Mouse (Mus musculus): Measurements from ENCODE around the gene Tmem189. TPM values are rescaled to one million over a fixed set of nuclear protein-coding genes. Genes with fewer than 3 reads are reported as not detected.

Tmem189 gene
- total and polyA plus RNA-seq, 3 experiments: 21.7 to 46.5 TPM; not detected in 1

DNA sequence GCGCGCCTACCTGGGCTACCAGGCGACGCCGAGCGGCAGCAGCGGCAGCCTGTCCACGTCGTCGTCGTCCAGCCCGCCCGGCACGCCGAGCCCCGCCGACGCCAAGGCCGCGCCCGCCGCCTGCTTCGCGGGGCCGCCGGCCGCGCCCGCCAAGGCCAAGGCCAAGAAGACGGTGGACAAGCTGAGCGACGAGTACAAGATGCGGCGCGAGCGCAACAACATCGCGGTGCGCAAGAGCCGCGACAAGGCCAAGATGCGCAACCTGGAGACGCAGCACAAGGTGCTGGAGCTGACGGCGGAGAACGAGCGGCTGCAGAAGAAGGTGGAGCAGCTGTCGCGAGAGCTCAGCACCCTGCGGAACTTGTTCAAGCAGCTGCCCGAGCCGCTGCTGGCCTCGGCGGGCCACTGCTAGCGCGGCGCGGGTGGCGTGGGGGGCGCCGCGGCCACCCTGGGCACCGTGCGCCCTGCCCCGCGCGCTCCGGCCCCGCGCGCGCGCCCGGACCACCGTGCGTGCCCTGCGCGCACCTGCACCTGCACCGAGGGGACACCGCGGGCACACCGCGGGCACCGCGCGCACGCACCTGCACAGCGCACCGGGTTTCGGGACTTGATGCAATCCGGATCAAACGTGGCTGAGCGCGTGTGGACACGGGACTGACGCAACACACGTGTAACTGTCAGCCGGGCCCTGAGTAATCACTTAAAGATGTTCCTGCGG, at the start of gene Tmem189 (continued):
- 0 out of 2 replicates have a peak, but pooled peaks have one; percentile 7 for TF ChIP-seq RCOR1 (IDR thresholded peaks at IDR 0.05; ENCODE audit: low read depth, low read length)
- no peak for TF ChIP-seq CHD2 (IDR thresholded peaks at IDR 0.05; ENCODE audit: low read length)
- TF ChIP-seq CHD1 (IDR thresholded peaks at IDR 0.05; ENCODE audit: low read depth, low read length): no peak
- TF ChIP-seq ZMIZ1 (IDR thresholded peaks at IDR 0.05; ENCODE audit: low read depth, low read length): no peak

DNA sequence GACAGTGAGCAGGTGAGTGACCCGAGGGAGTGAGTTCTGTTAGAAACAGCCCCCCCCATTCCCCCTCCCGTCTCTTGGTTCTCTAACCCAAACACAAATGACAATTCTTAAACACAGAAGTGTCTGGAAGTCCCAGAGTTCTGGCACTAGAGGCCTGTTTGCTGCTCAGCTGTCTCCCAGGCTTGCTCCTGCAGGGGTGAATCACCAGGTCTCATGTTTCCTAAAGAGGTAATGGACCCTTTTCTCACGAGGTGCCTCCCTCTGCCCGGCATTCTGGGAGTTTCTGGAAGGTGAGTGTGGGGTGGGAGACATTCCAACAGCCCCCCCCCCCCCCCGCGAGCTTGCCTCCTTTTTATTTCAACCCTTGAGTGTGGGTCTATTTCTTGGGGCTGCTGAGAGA, 49.4 kb upstream of the Tmem189 start:
- no peak for DNase-seq (ENCODE audit: low read depth, low spot score)
- TF ChIP-seq MXI1 (IDR thresholded peaks at IDR 0.05; ENCODE audit: low read depth, low read length) (no peak), UBTF (IDR thresholded peaks at IDR 0.05; ENCODE audit: borderline replicate concordance, insufficient read depth, low read depth, low read length) (no peak), USF2 (IDR thresholded peaks at IDR 0.05; ENCODE audit: borderline replicate concordance in 1 of 2, insufficient read depth in 1 of 2, low read depth in 1 of 2, low read length in 2 of 2) (no peak), RCOR1 (IDR thresholded peaks at IDR 0.05; ENCODE audit: low read depth, low read length) (no peak), GABPA (IDR thresholded peaks at IDR 0.05; ENCODE audit: low read depth, low read length) (no peak), RAD21 (IDR thresholded peaks at IDR 0.05; ENCODE audit: low read depth, low read length) (no peak), MYB (IDR thresholded peaks at IDR 0.05; ENCODE audit: low read depth, low read length) (no peak)
- Histone ChIP-seq H3K27me3 (ENCODE audit: control insufficient read depth in 1 of 2, insufficient read depth in 2 of 2, low read length in 2 of 2) (no peaks in the 10 kb centered on the region), H3K4me1 (ENCODE audit: control insufficient read depth in 1 of 2, insufficient read depth in 2 of 2, low read length in 2 of 2) (0 out of 4 replicates have a peak, but pooled peaks cover 0 to 5% of the 10 kb centered on the region in 2 experiments), H3K9ac (ENCODE audit: control insufficient read depth, low read depth, low read length, poor library complexity, severe bottlenecking) (no peak overlapping the region), H3K9me3 (replicated peaks; ENCODE audit: insufficient read depth, low read length) (no peaks in the 10 kb centered on the region), H3K36me3 (ENCODE audit: control insufficient read depth in 1 of 2, insufficient read depth in 2 of 2, low read length in 2 of 2) (no peaks in the 10 kb centered on the region), H3K4me3 (ENCODE audit: control insufficient read depth in 1 of 2, insufficient read depth in 1 of 2, low read depth in 2 of 2, low read length in 2 of 2) (no peak overlapping the region), H3K79me2 (ENCODE audit: control insufficient read depth, insufficient read depth, low read length, poor library complexity) (no peaks in the 10 kb centered on the region), H3K27ac (ENCODE audit: control insufficient read depth, low read depth, low read length) (no peak overlapping the region)

DNA sequence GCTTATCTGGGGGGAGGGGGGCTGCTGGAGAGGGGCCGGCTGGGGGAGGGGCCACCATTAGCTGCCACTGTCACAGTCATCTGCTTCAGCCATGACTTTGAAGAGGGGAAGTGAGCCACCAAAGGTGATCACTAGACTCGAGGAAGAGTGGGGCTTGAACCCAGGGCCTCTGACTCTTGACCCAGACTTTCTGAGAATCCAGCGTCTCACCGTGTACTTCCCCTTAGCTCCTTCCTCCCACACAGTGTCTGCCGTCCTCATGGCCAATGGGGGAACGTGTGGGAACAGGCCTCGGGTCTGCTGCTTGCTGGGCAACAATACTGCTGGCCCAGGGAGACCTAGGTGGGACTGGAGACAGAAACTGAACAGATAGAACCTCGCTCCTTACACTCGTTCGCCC, 45.2 kb upstream of the Tmem189 start:
- DNase-seq (ENCODE audit: low read depth, low spot score): no peak
- Histone ChIP-seq H3K9me3 (replicated peaks; ENCODE audit: insufficient read depth, low read length) (no peaks in the 10 kb centered on the region), H3K9ac (ENCODE audit: control insufficient read depth, low read depth, low read length, poor library complexity, severe bottlenecking) (no peak overlapping the region), H3K36me3 (ENCODE audit: control insufficient read depth in 1 of 2, insufficient read depth in 2 of 2, low read length in 2 of 2) (no peaks in the 10 kb centered on the region), H3K27ac (ENCODE audit: control insufficient read depth, low read depth, low read length) (no peak overlapping the region), H3K4me1 (ENCODE audit: control insufficient read depth in 1 of 2, insufficient read depth in 2 of 2, low read length in 2 of 2) (no peaks in the 10 kb centered on the region), H3K79me2 (ENCODE audit: control insufficient read depth, insufficient read depth, low read length, poor library complexity) (no peaks in the 10 kb centered on the region), H3K27me3 (ENCODE audit: control insufficient read depth in 1 of 2, insufficient read depth in 2 of 2, low read length in 2 of 2) (peaks cover 6 to 7% of the 10 kb centered on the region in 2 experiments), H3K4me3 (ENCODE audit: control insufficient read depth in 1 of 2, insufficient read depth in 1 of 2, low read depth in 2 of 2, low read length in 2 of 2) (no peak overlapping the region)
- TF ChIP-seq MEF2A (IDR thresholded peaks at IDR 0.05; ENCODE audit: extremely low read depth, insufficient replicate concordance, low read depth, low read length, poor library complexity, severe bottlenecking) (no peak), POLR2A (IDR thresholded peaks at IDR 0.05; ENCODE audit: control insufficient read depth in 1 of 2, insufficient read depth in 1 of 2, low read depth in 1 of 2, low read length in 2 of 2, poor library complexity in 1 of 2) (no peak), TBP (IDR thresholded peaks at IDR 0.05; ENCODE audit: low read depth, low read length) (no peak), MAX (IDR thresholded peaks at IDR 0.05; ENCODE audit: low read length) (no peak), MYB (IDR thresholded peaks at IDR 0.05; ENCODE audit: low read depth, low read length) (no peak), TAL1 (IDR thresholded peaks at IDR 0.05; ENCODE audit: low read length) (no peak), ELF1 (IDR thresholded peaks at IDR 0.05; ENCODE audit: low read depth, low read length) (no peak), BHLHE40 (IDR thresholded peaks at IDR 0.05; ENCODE audit: borderline replicate concordance, low read depth, low read length) (no peak), KAT2A (conservative IDR thresholded peaks at IDR 0.05; ENCODE audit: low read depth, low read length) (no peak), SMC3 (IDR thresholded peaks at IDR 0.05; ENCODE audit: low read depth, low read length) (no peak), RCOR1 (IDR thresholded peaks at IDR 0.05; ENCODE audit: low read depth, low read length) (no peak), HCFC1 (IDR thresholded peaks at IDR 0.05; ENCODE audit: low read depth, low read length) (no peak), MYC (IDR thresholded peaks at IDR 0.05; ENCODE audit: low read depth, low read length) (no peak)

Data from MEL (cell line).